Comparison of ENCODE assay signal across 25 mouse cellular contexts in the genomic region with DNA sequence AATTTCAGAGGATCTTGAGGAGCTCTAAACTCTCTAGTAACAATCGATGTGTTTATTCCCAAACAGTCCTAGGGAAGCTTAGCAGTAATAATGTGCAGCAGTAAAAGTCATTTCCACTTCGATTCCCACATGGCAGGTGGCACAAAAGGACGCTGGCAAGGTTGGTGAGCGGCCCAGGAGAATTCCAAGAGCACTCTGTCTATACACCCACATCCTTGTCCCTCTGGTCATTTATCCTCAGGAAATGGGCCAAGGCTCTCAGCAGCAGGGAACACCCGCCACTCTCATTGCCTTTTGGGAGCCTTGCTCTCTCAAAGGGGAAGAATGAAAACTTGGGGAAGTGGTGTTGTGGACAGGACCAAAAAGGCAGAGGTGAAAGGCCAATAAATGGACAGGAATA.
"Had no signal": no experiment of that assay in that cellular context is flagged by ENCODE, and none has a peak within 500 bp of the region (broad histone marks: within the 10 kb centered on the region; RNA-seq: fewer than 3 reads in every experiment).

No protein-coding gene starts in this region.

- H3K4me1 ChIP-seq: forebrain, embryonic 15.5 days; heart, embryonic 13.5 days; heart, embryonic 15.5 days; hindbrain, embryonic 15.5 days; kidney, embryonic 15.5 days; limb, embryonic 13.5 days; limb, embryonic 15.5 days had no signal

- DNase-seq: forebrain, postnatal 0 days; gastrocnemius, postnatal 14 days; gastrocnemius, postnatal 36 days; heart, adult 11 months; heart, adult 2 months; heart, postnatal 14 days; heart, postnatal 36 days; kidney, adult 11 months; kidney, adult 2 months; kidney, adult 9 months; kidney, postnatal 14 days; kidney, postnatal 36 days; layer of hippocampus, adult 9-11 months; layer of hippocampus, postnatal 36 days had no signal

- H3K36me3 ChIP-seq: forebrain, embryonic 15.5 days; heart, embryonic 13.5 days; heart, embryonic 15.5 days; hindbrain, embryonic 15.5 days; kidney, embryonic 15.5 days; limb, embryonic 13.5 days; limb, embryonic 15.5 days had no signal

- H3K9me3 ChIP-seq: forebrain, embryonic 15.5 days; heart, embryonic 13.5 days; heart, embryonic 15.5 days; hindbrain, embryonic 15.5 days; kidney, embryonic 15.5 days; limb, embryonic 13.5 days; limb, embryonic 15.5 days had no signal

- H3K4me2 ChIP-seq: forebrain, embryonic 15.5 days; heart, embryonic 11.5 days; heart, embryonic 13.5 days; heart, embryonic 15.5 days; hindbrain, embryonic 15.5 days; kidney, embryonic 15.5 days; limb, embryonic 13.5 days; limb, embryonic 15.5 days had no signal

- H3K4me3 ChIP-seq: forebrain, embryonic 15.5 days; heart, adult 2 months; heart, embryonic 13.5 days; heart, embryonic 15.5 days; hindbrain, embryonic 15.5 days; kidney, embryonic 15.5 days; left cerebral cortex, adult 2 months; limb, embryonic 13.5 days; limb, embryonic 15.5 days had no signal

- ATAC-seq: forebrain, embryonic 15.5 days; forebrain, postnatal 0 days; intestine, embryonic 16.5 days had no signal

- H3K9ac ChIP-seq: forebrain, embryonic 15.5 days; forebrain, postnatal 0 days; heart, embryonic 13.5 days; heart, embryonic 15.5 days; hindbrain, embryonic 15.5 days; kidney, embryonic 15.5 days; limb, embryonic 13.5 days; limb, embryonic 15.5 days had no signal

- H3K27ac ChIP-seq: forebrain, embryonic 15.5 days; heart, adult 2 months; heart, embryonic 13.5 days; heart, embryonic 15.5 days; hindbrain, embryonic 15.5 days; kidney, embryonic 15.5 days; kidney, postnatal 0 days; left cerebral cortex, adult 2 months; limb, embryonic 13.5 days; limb, embryonic 15.5 days had no signal

- H3K27me3 ChIP-seq: forebrain, embryonic 15.5 days; heart, embryonic 13.5 days; heart, embryonic 15.5 days; hindbrain, embryonic 15.5 days; kidney, embryonic 15.5 days; limb, embryonic 15.5 days had no signal
